Mouse (Mus musculus) lung, postnatal 0 days (tissue): ENCODE results near the gene Hnf1a.

Source experiments
- CTCF ChIP-seq: IDR thresholded peaks from 2 replicates; pipeline ENCODE4 v1.5.1; 2016; ENCODE audit warnings: antibody characterized with exemption, mild to moderate bottlenecking
- EP300 ChIP-seq: IDR thresholded peaks from 2 replicates; pipeline ENCODE4 v1.6.1; 2016; ENCODE audit warnings: antibody characterized with exemption, mild to moderate bottlenecking, control low read depth

DNA sequence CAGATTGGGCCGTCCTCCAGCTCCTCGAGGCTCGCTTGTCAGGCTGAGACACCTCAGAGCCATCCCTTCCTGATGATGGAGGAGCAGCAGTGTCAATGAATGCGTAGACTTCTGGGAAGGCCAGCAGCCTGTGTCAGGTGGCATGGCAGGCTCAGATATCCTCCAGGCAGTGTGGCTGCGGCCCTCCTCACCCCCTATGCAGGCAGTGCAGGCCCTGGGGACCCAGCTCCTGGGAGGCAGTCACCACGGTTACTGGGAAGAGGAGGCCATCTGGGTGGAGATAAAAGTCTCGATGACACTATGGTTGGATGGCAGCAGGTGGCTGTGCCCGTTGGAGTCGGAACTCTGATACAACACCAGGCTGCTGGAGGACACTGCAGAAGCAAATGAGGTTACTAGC is 21.1 kb downstream of the Hnf1a start:
- TF ChIP-seq EP300 (no peak), CTCF (no peak)
